Mouse (Mus musculus): ENCODE measurements at regions not wholly inside any gene's neighbourhood (a gene's known extent, or its start where the extent isn't known, plus 50 kb on each side); places are given as distances from the start of the nearest gene placed in this dataset.

DNA sequence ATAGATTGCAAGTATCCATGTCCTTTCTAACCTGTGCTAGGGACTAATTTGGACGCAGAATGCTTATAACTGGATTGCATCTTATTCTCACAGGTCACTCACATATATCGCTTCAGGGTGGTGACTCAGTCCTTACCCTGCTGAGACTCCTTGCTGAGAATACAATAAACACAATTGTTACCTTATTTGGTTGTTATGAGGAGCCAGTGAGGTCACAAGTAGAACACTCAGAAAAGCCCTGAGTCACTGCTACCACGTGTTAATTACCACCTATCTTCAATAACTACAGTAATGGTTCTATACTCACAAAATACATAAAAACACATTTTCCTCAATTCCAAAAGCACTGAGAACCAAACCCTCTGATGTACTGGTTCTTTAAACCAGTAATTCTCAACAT lies 479.8 kb upstream of the Fat1 start:
- no peak overlapping the region for H3K27ac ChIP-seq (ENCODE audit: low read length)
- no peaks in the 10 kb centered on the region for H3K4me1 ChIP-seq (ENCODE audit: insufficient read depth, low read length)
- WGBS = 63% methylated on average over 3 of the region's 3 CpGs
- no peak overlapping the region for H3K4me3 ChIP-seq (ENCODE audit: low read length)
- no peak for ATAC-seq (ENCODE audit: low FRiP score, low TSS enrichment)
- H3K4me2 ChIP-seq (replicated peaks; ENCODE audit: low read depth, low read length) = no peak overlapping the region
- H3K36me3 ChIP-seq (ENCODE audit: insufficient read depth, low read length) = no peaks in the 10 kb centered on the region
- H3K9ac ChIP-seq (replicated peaks; ENCODE audit: low read length) = no peak overlapping the region
- no peaks in the 10 kb centered on the region for H3K27me3 ChIP-seq (ENCODE audit: insufficient read depth, low read length)
- H3K9me3 ChIP-seq (ENCODE audit: low read length) = no peaks in the 10 kb centered on the region

DNA sequence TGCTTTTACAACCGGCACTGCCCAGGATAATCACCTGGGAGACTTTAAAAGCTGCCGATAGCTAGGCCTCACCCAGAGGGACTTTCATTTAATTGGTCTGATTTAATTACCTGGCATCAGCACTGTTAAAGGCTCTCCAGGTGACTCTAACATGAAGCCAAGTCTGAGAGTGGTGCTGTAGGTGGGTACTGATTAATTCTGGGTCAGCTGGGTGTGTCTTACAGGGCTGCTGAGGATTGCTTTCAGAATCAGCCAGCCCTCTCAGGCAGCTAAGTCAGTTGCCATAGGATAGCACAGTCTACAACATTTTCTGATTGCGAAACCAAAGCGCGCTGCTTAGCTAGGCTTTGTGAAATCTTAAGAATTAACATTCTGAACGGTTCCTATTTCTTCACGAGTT lies 478.9 kb upstream of the Fat1 start:
- H3K4me3 ChIP-seq (ENCODE audit: low read length) = no peak overlapping the region
- WGBS = 75% methylated on average over 7 of the region's 7 CpGs
- H3K27me3 ChIP-seq (ENCODE audit: insufficient read depth, low read length) = no peaks in the 10 kb centered on the region
- no peak overlapping the region for H3K4me2 ChIP-seq (replicated peaks; ENCODE audit: low read depth, low read length)
- no peaks in the 10 kb centered on the region for H3K9me3 ChIP-seq (ENCODE audit: low read length)
- H3K27ac ChIP-seq (ENCODE audit: low read length) = no peak overlapping the region
- H3K36me3 ChIP-seq (ENCODE audit: insufficient read depth, low read length) = no peaks in the 10 kb centered on the region
- no peaks in the 10 kb centered on the region for H3K4me1 ChIP-seq (ENCODE audit: insufficient read depth, low read length)
- peak; percentile 67; the same call in 1 of the 2 replicates for ATAC-seq (ENCODE audit: low FRiP score, low TSS enrichment)
- H3K9ac ChIP-seq (replicated peaks; ENCODE audit: low read length) = no peak overlapping the region

DNA sequence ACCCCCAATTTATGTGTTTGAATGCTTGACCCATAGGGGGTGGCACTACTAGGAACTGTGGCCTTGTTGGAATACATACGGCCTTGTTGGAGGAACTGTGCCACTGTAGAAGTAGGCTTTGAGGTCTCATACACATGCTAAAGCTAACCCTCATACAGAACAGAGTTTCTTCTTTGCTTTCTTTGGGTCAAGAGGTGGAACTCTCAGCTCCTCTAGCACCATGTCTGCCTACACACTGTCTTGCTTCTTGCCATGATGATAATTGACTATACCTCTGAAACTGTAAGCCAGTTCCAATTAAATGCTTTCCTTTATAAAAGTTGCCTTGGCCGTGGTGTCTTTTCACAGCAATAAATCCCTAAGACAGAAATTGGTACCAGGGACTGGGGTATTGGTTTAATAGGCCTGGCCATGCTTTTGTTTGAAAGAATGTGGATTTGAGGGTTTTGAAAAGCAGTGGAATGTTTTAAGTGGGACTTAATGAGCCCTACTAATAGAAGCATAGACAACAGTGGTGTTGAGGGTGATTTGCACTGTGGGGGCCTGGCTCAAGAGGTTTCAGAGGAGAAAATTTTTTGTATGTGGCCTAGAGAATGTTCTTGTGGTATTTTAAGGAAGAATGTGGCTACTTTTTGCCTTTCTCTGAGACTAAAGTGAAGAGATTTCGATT lies 468.7 kb upstream of the Fat1 start:
- Histone ChIP-seq H3K9ac (replicated peaks; ENCODE audit: low read length) (no peak overlapping the region), H3K4me1 (ENCODE audit: insufficient read depth, low read length) (no peaks in the 10 kb centered on the region), H3K4me2 (replicated peaks; ENCODE audit: low read depth, low read length) (no peak overlapping the region), H3K36me3 (ENCODE audit: insufficient read depth, low read length) (no peaks in the 10 kb centered on the region), H3K9me3 (ENCODE audit: low read length) (0 out of 2 replicates have a peak, but pooled peaks cover 5% of the 10 kb centered on the region), H3K27me3 (ENCODE audit: insufficient read depth, low read length) (no peaks in the 10 kb centered on the region), H3K27ac (ENCODE audit: low read length) (no peak overlapping the region), H3K4me3 (ENCODE audit: low read length) (no peak overlapping the region)
- no peak for ATAC-seq (ENCODE audit: low FRiP score, low TSS enrichment)
- 67% methylated on average over 3 of the region's 3 CpGs for WGBS

DNA sequence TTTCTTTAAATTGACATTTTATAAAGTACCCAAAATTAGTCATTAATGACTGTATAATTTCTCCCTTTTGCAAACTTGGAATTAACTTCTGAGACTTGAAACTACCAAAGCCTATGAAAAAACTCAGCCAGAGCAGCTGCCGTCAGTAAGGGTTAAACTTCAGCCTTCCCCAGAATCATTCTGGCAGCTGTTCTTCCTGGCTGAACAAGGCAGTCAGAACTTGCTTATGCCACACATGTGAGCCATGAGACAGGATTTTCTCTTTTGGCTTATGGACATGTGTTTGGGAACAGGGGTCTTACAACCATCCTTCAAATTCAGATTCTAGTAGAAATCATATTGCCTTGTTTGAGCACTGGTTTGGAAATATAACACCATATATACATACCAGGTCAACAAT lies 422.4 kb upstream of the Fat1 start:
- Histone ChIP-seq H3K4me2 (replicated peaks; ENCODE audit: low read depth, low read length) (no peak overlapping the region), H3K27ac (ENCODE audit: low read length) (no peak overlapping the region), H3K4me1 (ENCODE audit: insufficient read depth, low read length) (no peaks in the 10 kb centered on the region), H3K9ac (replicated peaks; ENCODE audit: low read length) (no peak overlapping the region), H3K4me3 (ENCODE audit: low read length) (no peak overlapping the region), H3K27me3 (ENCODE audit: insufficient read depth, low read length) (no peaks in the 10 kb centered on the region), H3K36me3 (ENCODE audit: insufficient read depth, low read length) (no peaks in the 10 kb centered on the region), H3K9me3 (ENCODE audit: low read length) (no peaks in the 10 kb centered on the region)
- no peak for ATAC-seq (ENCODE audit: low FRiP score, low TSS enrichment)
- WGBS = 69% methylated on average over 1 of the region's 1 CpGs

DNA sequence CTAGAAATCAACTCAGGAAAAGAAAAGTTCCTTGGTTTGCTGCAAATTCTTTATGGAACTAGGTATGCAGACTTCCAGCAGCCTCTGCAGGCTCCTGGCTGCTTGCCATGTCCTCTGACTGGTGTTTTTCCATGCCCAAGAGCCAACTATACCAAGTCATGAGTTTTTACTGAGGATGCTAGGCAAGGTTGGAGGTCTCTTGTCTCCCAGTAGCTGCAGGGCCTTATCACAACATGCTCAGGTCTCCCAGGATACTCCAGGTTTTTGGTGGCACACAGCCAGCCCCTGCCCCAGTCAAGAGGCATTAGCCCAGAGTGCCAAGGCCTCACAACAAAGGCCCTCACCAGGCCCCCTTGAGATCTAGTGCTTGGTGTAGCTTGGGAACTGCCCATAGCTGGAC lies 409.3 kb upstream of the Fat1 start:
- no peak overlapping the region for H3K4me2 ChIP-seq (replicated peaks; ENCODE audit: low read depth, low read length)
- no peak overlapping the region for H3K9ac ChIP-seq (replicated peaks; ENCODE audit: low read length)
- no peak overlapping the region for H3K4me3 ChIP-seq (ENCODE audit: low read length)
- no peaks in the 10 kb centered on the region for H3K27me3 ChIP-seq (ENCODE audit: insufficient read depth, low read length)
- H3K27ac ChIP-seq (ENCODE audit: low read length) = no peak overlapping the region
- no peaks in the 10 kb centered on the region for H3K4me1 ChIP-seq (ENCODE audit: insufficient read depth, low read length)
- no peaks in the 10 kb centered on the region for H3K9me3 ChIP-seq (ENCODE audit: low read length)
- no peaks in the 10 kb centered on the region for H3K36me3 ChIP-seq (ENCODE audit: insufficient read depth, low read length)
- no peak for ATAC-seq (ENCODE audit: low FRiP score, low TSS enrichment)

DNA sequence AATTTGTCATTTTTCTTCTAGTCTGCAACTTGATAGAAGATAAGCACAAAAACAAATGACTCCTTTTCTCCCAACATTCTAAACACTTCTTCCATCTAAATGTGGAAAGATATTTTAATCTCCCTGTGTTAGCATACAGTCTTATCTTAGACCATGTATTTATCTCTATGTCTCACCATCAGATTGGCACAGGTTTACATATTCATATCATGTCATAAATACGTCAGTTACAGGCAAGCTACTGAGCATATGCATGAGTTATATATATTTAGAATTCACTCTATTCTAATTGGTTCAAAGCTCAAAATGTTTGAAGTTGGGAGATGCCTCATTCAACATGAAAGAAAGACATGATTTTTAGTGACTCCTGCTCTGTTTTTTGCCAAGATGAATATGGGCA lies 405.6 kb upstream of the Fat1 start:
- H3K4me3 ChIP-seq (ENCODE audit: low read length) = no peak overlapping the region
- no peak overlapping the region for H3K27ac ChIP-seq (ENCODE audit: low read length)
- ATAC-seq (ENCODE audit: low FRiP score, low TSS enrichment) = no peak
- no peaks in the 10 kb centered on the region for H3K9me3 ChIP-seq (ENCODE audit: low read length)
- H3K4me2 ChIP-seq (replicated peaks; ENCODE audit: low read depth, low read length) = no peak overlapping the region
- no peaks in the 10 kb centered on the region for H3K4me1 ChIP-seq (ENCODE audit: insufficient read depth, low read length)
- no peak overlapping the region for H3K9ac ChIP-seq (replicated peaks; ENCODE audit: low read length)
- WGBS = 72% methylated on average over 1 of the region's 1 CpGs
- no peaks in the 10 kb centered on the region for H3K27me3 ChIP-seq (ENCODE audit: insufficient read depth, low read length)
- H3K36me3 ChIP-seq (ENCODE audit: insufficient read depth, low read length) = no peaks in the 10 kb centered on the region

DNA sequence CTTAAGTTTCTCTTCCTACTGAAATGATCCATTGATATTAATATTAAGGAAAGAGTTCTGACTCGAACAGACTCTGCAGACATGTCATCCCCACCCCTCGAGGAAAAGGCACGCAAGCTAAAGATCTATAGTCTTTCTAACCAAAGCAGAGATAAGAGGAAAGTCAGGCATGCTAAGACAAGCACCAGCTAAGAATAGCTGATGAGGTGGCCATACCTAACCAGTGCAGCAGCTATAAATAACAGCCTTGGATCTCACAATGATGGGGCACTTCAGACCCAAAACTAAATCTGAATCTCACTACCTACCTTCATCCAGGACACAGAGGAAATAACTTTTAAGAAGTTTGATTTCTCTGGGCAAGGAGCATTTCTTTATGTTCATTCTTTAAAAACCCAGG lies 386.4 kb upstream of the Fat1 start:
- H3K4me3 ChIP-seq (ENCODE audit: low read length) = no peak overlapping the region
- H3K4me1 ChIP-seq (ENCODE audit: insufficient read depth, low read length) = no peaks in the 10 kb centered on the region
- no peak for ATAC-seq (ENCODE audit: low FRiP score, low TSS enrichment)
- no peaks in the 10 kb centered on the region for H3K27me3 ChIP-seq (ENCODE audit: insufficient read depth, low read length)
- no peak overlapping the region for H3K9ac ChIP-seq (replicated peaks; ENCODE audit: low read length)
- H3K9me3 ChIP-seq (ENCODE audit: low read length) = no peaks in the 10 kb centered on the region
- no peak overlapping the region for H3K27ac ChIP-seq (ENCODE audit: low read length)
- no peak overlapping the region for H3K4me2 ChIP-seq (replicated peaks; ENCODE audit: low read depth, low read length)
- 80% methylated on average over 3 of the region's 3 CpGs for WGBS
- no peaks in the 10 kb centered on the region for H3K36me3 ChIP-seq (ENCODE audit: insufficient read depth, low read length)

DNA sequence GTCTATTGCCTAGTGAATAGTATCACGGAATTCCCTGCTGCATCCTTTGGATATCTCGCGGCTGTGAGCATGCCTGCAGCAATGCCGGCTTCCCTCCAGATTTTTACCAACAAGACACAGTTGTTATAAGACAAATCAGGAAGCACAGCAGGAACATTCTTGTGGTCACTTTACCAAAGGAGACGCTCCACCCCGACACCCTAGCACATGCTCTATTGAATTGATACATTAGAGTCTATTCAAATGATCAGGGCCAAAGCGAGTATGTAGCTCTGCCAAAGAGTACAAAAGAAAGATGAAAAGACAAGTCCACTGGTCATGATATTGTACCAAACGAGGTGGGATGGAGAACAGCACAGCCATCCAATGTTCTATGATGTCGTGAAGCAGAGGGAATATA lies 376.1 kb upstream of the Fat1 start:
- Histone ChIP-seq H3K9ac (replicated peaks; ENCODE audit: low read length) (no peak overlapping the region), H3K4me3 (ENCODE audit: low read length) (no peak overlapping the region), H3K36me3 (ENCODE audit: insufficient read depth, low read length) (no peaks in the 10 kb centered on the region), H3K4me1 (ENCODE audit: insufficient read depth, low read length) (no peaks in the 10 kb centered on the region), H3K27ac (ENCODE audit: low read length) (no peak overlapping the region), H3K27me3 (ENCODE audit: insufficient read depth, low read length) (no peaks in the 10 kb centered on the region), H3K4me2 (replicated peaks; ENCODE audit: low read depth, low read length) (no peak overlapping the region), H3K9me3 (ENCODE audit: low read length) (peaks cover 3% of the 10 kb centered on the region; the same call in 1 of the 2 replicates)
- 88% methylated on average over 9 of the region's 9 CpGs for WGBS
- ATAC-seq (ENCODE audit: low FRiP score, low TSS enrichment) = no peak

DNA sequence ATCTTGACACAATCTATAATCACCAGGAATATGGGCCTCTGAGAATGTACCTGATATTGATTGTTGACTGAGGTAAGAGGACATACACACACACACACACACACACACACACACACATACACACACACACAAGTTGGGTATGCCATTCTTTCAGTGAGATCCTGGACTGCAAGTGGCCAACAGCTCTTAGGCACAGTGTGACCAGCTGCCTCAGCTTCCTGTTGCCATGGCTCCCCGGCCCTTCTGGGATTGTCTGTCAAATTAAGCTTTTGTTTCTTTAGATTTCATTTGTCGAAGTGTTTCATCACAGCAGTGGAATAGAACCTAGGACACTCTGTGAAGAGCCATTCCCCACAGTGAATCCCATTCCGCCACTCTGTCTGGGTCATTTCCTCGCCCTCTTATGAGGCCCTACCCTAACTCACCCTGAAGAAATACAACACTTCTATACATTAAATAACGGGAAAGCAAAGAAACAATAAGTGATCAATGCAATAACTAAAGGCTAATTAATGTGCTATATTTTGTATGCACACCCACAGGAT lies 358.9 kb upstream of the Fat1 start:
- Histone ChIP-seq H3K4me1 (ENCODE audit: insufficient read depth, low read length) (no peaks in the 10 kb centered on the region), H3K9ac (replicated peaks; ENCODE audit: low read length) (no peak overlapping the region), H3K36me3 (ENCODE audit: insufficient read depth, low read length) (no peaks in the 10 kb centered on the region), H3K9me3 (ENCODE audit: low read length) (no peaks in the 10 kb centered on the region), H3K27me3 (ENCODE audit: insufficient read depth, low read length) (no peaks in the 10 kb centered on the region), H3K4me2 (replicated peaks; ENCODE audit: low read depth, low read length) (no peak overlapping the region), H3K27ac (ENCODE audit: low read length) (no peak overlapping the region), H3K4me3 (ENCODE audit: low read length) (no peak overlapping the region)
- WGBS = 83% methylated on average over 5 of the region's 5 CpGs
- ATAC-seq (ENCODE audit: low FRiP score, low TSS enrichment) = no peak

DNA sequence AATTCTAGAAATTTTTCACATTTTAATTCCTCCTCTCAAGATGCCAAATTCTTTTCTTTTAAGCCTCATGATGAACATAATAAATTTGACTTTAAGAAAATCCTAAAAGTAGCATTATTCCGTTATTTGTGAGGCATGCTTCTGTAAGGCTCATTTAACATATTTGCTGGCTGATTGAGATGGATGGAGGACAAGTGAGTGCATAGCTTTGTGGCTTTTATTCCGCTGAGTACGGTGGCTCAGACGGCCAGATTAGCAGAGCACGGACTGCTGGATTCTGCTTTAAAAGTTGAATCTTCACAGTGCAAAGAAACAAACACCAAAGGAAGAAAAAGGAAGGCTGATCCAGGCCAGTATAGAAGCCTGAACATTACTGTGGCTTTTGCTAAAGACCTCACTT lies 358.3 kb upstream of the Fat1 start:
- Histone ChIP-seq H3K36me3 (ENCODE audit: insufficient read depth, low read length) (no peaks in the 10 kb centered on the region), H3K27ac (ENCODE audit: low read length) (no peak overlapping the region)
- WGBS = 68% methylated on average over 5 of the region's 5 CpGs

More for the DNA sequence above, 358.3 kb upstream of the Fat1 start:
- ATAC-seq (ENCODE audit: low FRiP score, low TSS enrichment) = no peak
- H3K9ac ChIP-seq (replicated peaks; ENCODE audit: low read length) = no peak overlapping the region
- H3K4me1 ChIP-seq (ENCODE audit: insufficient read depth, low read length) = no peaks in the 10 kb centered on the region
- no peak overlapping the region for H3K4me3 ChIP-seq (ENCODE audit: low read length)
- H3K4me2 ChIP-seq (replicated peaks; ENCODE audit: low read depth, low read length) = no peak overlapping the region
- H3K9me3 ChIP-seq (ENCODE audit: low read length) = no peaks in the 10 kb centered on the region
- H3K27me3 ChIP-seq (ENCODE audit: insufficient read depth, low read length) = no peaks in the 10 kb centered on the region

Measured in kidney, embryonic 16.5 days (tissue).